Mouse (Mus musculus): ENCODE measurements around the gene Acot2. TPM values are rescaled to one million over a fixed set of nuclear protein-coding genes. Genes with fewer than 3 reads are reported as not detected.

Gene Acot2
- polyA plus RNA-seq, 1 experiment from 2014 or later = 17.8 TPM

DNA sequence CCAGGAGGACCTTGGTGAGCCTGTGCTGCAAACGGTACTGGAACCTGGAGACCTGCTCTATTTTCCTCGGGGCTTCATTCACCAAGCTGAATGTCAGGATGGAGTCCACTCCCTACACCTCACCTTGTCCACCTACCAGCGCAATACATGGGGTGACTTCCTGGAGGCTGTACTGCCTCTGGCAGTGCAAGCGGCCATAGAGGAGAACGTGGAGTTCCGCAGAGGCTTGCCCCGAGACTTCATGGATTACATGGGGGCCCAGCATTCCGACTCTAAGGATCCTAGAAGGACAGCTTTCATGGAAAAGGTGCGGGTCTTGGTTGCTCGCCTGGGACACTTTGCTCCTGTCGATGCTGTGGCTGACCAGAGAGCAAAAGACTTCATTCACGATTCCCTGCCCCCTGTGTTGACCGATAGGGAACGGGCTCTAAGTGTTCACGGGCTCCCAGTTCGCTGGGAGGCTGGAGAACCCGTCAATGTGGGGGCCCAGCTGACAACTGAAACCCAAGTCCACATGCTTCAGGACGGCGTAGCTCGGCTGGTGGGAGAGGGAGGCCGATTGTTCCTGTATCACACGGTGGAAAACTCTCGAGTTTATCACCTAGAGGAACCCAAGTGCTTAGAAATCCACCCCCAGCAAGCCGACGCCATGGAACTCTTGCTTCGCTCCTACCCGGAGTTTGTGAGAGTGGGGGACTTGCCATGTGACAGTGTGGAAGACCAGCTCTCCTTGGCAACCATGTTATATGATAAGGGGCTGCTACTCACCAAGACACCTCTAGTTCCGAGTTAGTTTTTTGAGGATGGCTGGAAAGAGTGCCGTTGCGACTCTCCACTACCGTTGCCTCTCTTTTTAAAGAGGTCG, 35.7 kb upstream of the Acot2 start:
- WGBS = 71% methylated on average over 32 of the region's 32 CpGs
- peak overlapping the region; percentile 88; the same call in 1 of the 2 replicates for H3K27ac ChIP-seq (replicated peaks)
- H3K36me3 ChIP-seq = peaks cover 25% of the 10 kb centered on the region
- no peaks in the 10 kb centered on the region for H3K9me3 ChIP-seq
- peak overlapping the region; percentile 93 for H3K4me2 ChIP-seq
- H3K4me1 ChIP-seq (replicated peaks) = peaks cover 43% of the 10 kb centered on the region
- no peak for ATAC-seq (ENCODE audit: low read depth)
- peak overlapping the region; percentile 88 for H3K9ac ChIP-seq
- peak overlapping the region; percentile 90 for H3K4me3 ChIP-seq
- no peaks in the 10 kb centered on the region for H3K27me3 ChIP-seq

DNA sequence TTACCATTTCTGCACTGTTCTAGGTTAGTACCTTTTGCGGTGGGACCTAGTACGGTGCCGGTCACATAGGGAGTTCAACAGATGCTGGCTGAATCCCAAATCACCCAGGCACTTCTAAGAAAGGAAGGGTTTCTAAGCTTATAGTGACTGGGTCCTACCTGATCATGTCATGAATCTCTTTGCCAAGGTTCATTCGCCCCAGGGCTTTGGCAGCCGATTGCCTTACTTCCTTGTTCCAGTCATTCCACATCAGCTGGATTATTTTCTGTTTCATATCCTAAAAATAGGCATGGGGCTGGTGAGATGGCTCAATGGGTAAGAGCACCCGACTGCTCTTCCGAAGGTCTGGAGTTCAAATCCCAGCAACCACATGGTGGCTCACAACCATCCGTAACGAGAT, 29.4 kb upstream of the Acot2 start:
- H3K27ac ChIP-seq (replicated peaks) = no peak overlapping the region
- no peak for ATAC-seq (ENCODE audit: low read depth)
- no peak overlapping the region for H3K4me3 ChIP-seq
- peaks cover 14% of the 10 kb centered on the region for H3K4me1 ChIP-seq (replicated peaks)
- no peaks in the 10 kb centered on the region for H3K27me3 ChIP-seq
- no peak overlapping the region for H3K4me2 ChIP-seq
- H3K36me3 ChIP-seq = peaks cover 24% of the 10 kb centered on the region
- WGBS = 92% methylated on average over 9 of the region's 9 CpGs
- H3K9me3 ChIP-seq = no peaks in the 10 kb centered on the region
- no peak overlapping the region for H3K9ac ChIP-seq

- no peak for ATAC-seq (ENCODE audit: low read depth)
- H3K9ac ChIP-seq = no peak overlapping the region
- H3K27ac ChIP-seq (replicated peaks) = no peak overlapping the region
- no peaks in the 10 kb centered on the region for H3K4me1 ChIP-seq (replicated peaks)
- H3K4me2 ChIP-seq = no peak overlapping the region
- no peaks in the 10 kb centered on the region for H3K9me3 ChIP-seq
- no peaks in the 10 kb centered on the region for H3K36me3 ChIP-seq
- H3K27me3 ChIP-seq = no peaks in the 10 kb centered on the region
- 88% methylated on average over 7 of the region's 7 CpGs for WGBS
- no peak overlapping the region for H3K4me3 ChIP-seq
Measured at GRCm38 (mm10) chr12:83965235-83965634, 22.4 kb upstream of the Acot2 start.

DNA sequence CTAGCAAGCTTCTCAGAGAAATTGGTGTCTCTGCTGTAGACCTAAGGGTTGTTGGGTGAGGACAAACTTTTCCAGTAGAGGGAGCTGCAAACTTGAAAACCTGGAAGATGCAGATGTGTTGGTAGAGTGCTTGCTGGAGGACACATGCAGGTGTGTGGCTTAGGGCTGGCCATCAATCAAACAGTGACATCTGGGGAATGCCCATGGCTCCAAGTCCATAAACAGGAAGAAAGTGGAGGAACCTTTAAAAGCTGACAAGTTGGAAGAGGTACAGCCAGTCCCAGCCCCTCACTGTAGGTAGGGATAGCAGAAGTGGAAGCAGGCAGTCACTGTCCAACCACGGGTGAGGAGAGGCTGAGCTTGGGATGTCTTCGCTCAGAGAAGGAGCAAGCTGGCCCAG, 15.5 kb upstream of the Acot2 start:
- WGBS = 75% methylated on average over 2 of the region's 2 CpGs
- Histone ChIP-seq H3K4me1 (replicated peaks) (no peaks in the 10 kb centered on the region), H3K4me3 (no peak overlapping the region), H3K27ac (replicated peaks) (no peak overlapping the region), H3K9ac (no peak overlapping the region), H3K36me3 (no peaks in the 10 kb centered on the region), H3K27me3 (no peaks in the 10 kb centered on the region), H3K9me3 (no peaks in the 10 kb centered on the region), H3K4me2 (no peak overlapping the region)
- peak; percentile 63; the same call in 1 of the 2 replicates for ATAC-seq (ENCODE audit: low read depth)

- no peaks in the 10 kb centered on the region for H3K27me3 ChIP-seq
- 90% methylated on average over 6 of the region's 6 CpGs for WGBS
- H3K36me3 ChIP-seq = no peaks in the 10 kb centered on the region
- H3K9me3 ChIP-seq = no peaks in the 10 kb centered on the region
- no peak for ATAC-seq (ENCODE audit: low read depth)
- no peak overlapping the region for H3K4me3 ChIP-seq
- no peak overlapping the region for H3K9ac ChIP-seq
- no peaks in the 10 kb centered on the region for H3K4me1 ChIP-seq (replicated peaks)
- H3K4me2 ChIP-seq = no peak overlapping the region
- no peak overlapping the region for H3K27ac ChIP-seq (replicated peaks)
Measured at GRCm38 (mm10) chr12:83978862-83979261, 8.8 kb upstream of the Acot2 start.

- H3K4me1 ChIP-seq (replicated peaks) = 0 out of 2 replicates have a peak, but pooled peaks cover under 1% of the 10 kb centered on the region
- H3K36me3 ChIP-seq = no peaks in the 10 kb centered on the region
- WGBS = 90% methylated on average over 4 of the region's 4 CpGs
- no peak overlapping the region for H3K4me2 ChIP-seq
- no peak overlapping the region for H3K27ac ChIP-seq (replicated peaks)
- no peak overlapping the region for H3K9ac ChIP-seq
- H3K27me3 ChIP-seq = no peaks in the 10 kb centered on the region
- H3K4me3 ChIP-seq = no peak overlapping the region
- no peaks in the 10 kb centered on the region for H3K9me3 ChIP-seq
- ATAC-seq (ENCODE audit: low read depth) = no peak
Measured at GRCm38 (mm10) chr12:83981615-83982014, 6.0 kb upstream of the Acot2 start.

GRCm38 (mm10) chr12:83984752-83985151, 2.9 kb upstream of the Acot2 start, which contains the start of gene Heatr4:
Gene Heatr4, minus strand, starts transcription at chr12:83984852.
- H3K9ac ChIP-seq = no peak within 1 kb of the TSS
- H3K9me3 ChIP-seq = no peaks in the 10 kb centered on the region; the same call in 1 of the 2 replicates
- no peak within 1 kb of the TSS for H3K4me2 ChIP-seq
- no peaks in the 10 kb centered on the region for H3K36me3 ChIP-seq
- ATAC-seq (ENCODE audit: low read depth) = no peak
- peaks cover 19% of the 10 kb centered on the region for H3K4me1 ChIP-seq (replicated peaks)
- no peak within 1 kb of the TSS for H3K4me3 ChIP-seq
- no peaks in the 10 kb centered on the region for H3K27me3 ChIP-seq
- WGBS = 80% methylated on average over 4 of the region's 4 CpGs
- no peak within 1 kb of the TSS for H3K27ac ChIP-seq (replicated peaks)

DNA sequence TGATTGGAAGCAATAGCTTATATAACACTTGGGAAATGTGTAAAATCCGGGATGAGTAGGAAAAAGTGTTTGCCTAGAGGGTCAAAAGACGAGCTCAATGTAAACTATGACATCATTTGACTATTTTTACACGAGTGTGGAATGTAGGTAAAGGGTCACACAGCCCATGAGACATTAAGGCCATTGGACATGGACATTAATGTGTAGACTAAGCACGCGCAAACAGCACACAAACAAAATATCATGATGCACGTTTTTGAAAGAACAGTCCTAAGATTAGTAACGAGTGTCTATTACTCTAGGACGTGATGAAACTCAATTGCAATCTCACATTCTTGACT, 449 bp upstream of the Acot2 start:
- Histone ChIP-seq H3K36me3 (no peaks in the 10 kb centered on the region; the same call in 1 of the 2 replicates), H3K9ac (peak overlapping the region; percentile 81), H3K27ac (replicated peaks) (peak overlapping the region; percentile 93), H3K4me1 (replicated peaks) (peaks cover 19% of the 10 kb centered on the region), H3K9me3 (no peaks in the 10 kb centered on the region; the same call in 1 of the 2 replicates), H3K27me3 (no peaks in the 10 kb centered on the region), H3K4me2 (peak overlapping the region; percentile 63), H3K4me3 (peak overlapping the region; percentile 64)
- 0 out of 2 replicates have a peak, but pooled peaks have one; percentile 1 for ATAC-seq (ENCODE audit: low read depth)
- 37% methylated on average over 8 of the region's 8 CpGs for WGBS

GRCm38 (mm10) chr12:83988483-83988882, 822 bp downstream of the Acot2 start:
- Histone ChIP-seq H3K9ac (peak overlapping the region; percentile 81), H3K4me3 (peak overlapping the region; percentile 64), H3K9me3 (no peaks in the 10 kb centered on the region; the same call in 1 of the 2 replicates), H3K4me1 (replicated peaks) (peaks cover 19% of the 10 kb centered on the region), H3K27ac (replicated peaks) (peak overlapping the region; percentile 93), H3K27me3 (no peaks in the 10 kb centered on the region), H3K36me3 (no peaks in the 10 kb centered on the region; the same call in 1 of the 2 replicates), H3K4me2 (peak overlapping the region; percentile 63)
- 64% methylated on average over 4 of the region's 4 CpGs for WGBS
- peak; percentile 33; the same call in 1 of the 2 replicates for ATAC-seq (ENCODE audit: low read depth)

GRCm38 (mm10) chr12:83989378-83989777, 1.7 kb downstream of the Acot2 start:
- 93% methylated on average over 4 of the region's 4 CpGs for WGBS
- H3K4me1 ChIP-seq (replicated peaks) = peaks cover 19% of the 10 kb centered on the region
- no peaks in the 10 kb centered on the region for H3K27me3 ChIP-seq
- H3K4me3 ChIP-seq = no peak overlapping the region
- no peak overlapping the region for H3K9ac ChIP-seq
- no peaks in the 10 kb centered on the region; the same call in 1 of the 2 replicates for H3K9me3 ChIP-seq
- H3K4me2 ChIP-seq = peak overlapping the region; percentile 63; the same call in 1 of the 2 replicates
- no peak overlapping the region for H3K27ac ChIP-seq (replicated peaks)
- no peaks in the 10 kb centered on the region; the same call in 1 of the 2 replicates for H3K36me3 ChIP-seq
- ATAC-seq (ENCODE audit: low read depth) = no peak

DNA sequence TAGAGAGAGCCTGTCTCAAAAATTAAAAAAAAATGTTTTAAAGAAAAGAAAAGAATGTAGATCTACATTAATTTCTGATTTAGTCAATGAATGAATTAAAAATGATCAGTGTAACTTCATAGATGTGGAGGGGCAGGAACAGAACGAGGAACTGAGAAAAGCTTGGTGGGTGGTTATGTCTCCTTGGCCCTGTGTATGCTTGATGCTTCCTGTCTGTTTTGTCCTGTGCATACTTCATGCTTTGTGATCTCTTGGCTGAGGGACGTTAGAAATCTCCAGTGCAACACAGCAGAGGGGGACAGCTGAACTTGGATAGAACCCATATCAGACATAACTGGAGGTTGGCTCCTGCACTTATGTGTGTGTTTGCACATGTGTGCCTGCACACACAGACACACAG, 9.6 kb downstream of the Acot2 start:
- no peaks in the 10 kb centered on the region for H3K27me3 ChIP-seq
- peaks cover 4% of the 10 kb centered on the region; the same call in 1 of the 2 replicates for H3K4me1 ChIP-seq (replicated peaks)
- H3K4me2 ChIP-seq = no peak overlapping the region
- no peaks in the 10 kb centered on the region; the same call in 1 of the 2 replicates for H3K9me3 ChIP-seq
- no peak overlapping the region for H3K4me3 ChIP-seq
- H3K36me3 ChIP-seq = no peaks in the 10 kb centered on the region
- H3K9ac ChIP-seq = no peak overlapping the region
- 65% methylated on average over 2 of the region's 2 CpGs for WGBS
- H3K27ac ChIP-seq (replicated peaks) = no peak overlapping the region
- no peak for ATAC-seq (ENCODE audit: low read depth)

DNA sequence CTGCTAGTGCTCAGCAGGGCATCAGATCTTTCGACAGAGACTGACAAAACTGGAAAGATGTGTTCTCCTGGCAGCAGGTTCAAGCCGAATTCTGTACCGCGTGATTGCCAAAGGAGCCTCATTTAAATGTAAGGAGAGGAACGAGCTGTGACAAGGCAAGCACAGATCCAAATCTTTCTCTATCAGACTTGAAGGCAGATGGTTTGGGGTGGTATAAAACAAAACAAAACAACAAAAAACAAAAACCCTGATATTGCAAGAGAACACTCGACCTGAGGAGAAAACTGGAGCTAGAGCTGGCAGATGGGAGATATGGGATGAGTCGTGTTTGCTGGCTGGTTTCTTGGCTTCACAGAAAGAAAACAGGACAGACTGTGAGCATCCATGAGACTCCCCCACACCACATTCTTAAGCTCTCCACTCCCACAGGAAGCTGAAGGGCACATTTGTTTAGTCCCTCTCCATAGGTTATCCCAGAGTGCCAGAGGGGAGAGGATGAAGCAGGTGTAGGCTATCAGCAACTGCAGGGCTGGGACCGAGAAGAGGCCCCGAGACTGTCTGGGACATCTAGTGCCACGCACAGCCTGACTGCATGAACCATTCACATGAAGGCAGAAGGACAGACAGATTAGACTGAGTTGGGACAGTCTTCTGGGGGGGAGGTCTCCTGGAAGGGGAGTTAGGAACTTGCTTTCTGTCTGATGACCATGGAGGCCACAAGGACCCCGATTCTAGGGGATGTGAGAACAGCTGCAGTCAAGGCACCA, 10.9 kb downstream of the Acot2 start:
- Histone ChIP-seq H3K27me3 (no peaks in the 10 kb centered on the region), H3K9ac (no peak overlapping the region), H3K4me3 (no peak overlapping the region), H3K4me2 (no peak overlapping the region), H3K27ac (replicated peaks) (no peak overlapping the region), H3K4me1 (replicated peaks) (peaks cover 4% of the 10 kb centered on the region; the same call in 1 of the 2 replicates), H3K36me3 (no peaks in the 10 kb centered on the region), H3K9me3 (no peaks in the 10 kb centered on the region; the same call in 1 of the 2 replicates)
- ATAC-seq (ENCODE audit: low read depth) = no peak
- WGBS = 66% methylated on average over 11 of the region's 11 CpGs

Data from neural tube, embryonic 13.5 days (tissue).